Mouse (Mus musculus): ENCODE measurements around the gene Gm20388.
A peak's percentile ranks its signal among the peaks of the same experiment; 100 is the strongest.

Gene Gm20388

GRCm38 (mm10) chr8:122058951-122059350 is 2148.3 kb downstream of the Gm20388 start:
- no peak for DNase-seq (ENCODE audit: low spot score)

- no peak for DNase-seq (ENCODE audit: low spot score)
Measured at GRCm38 (mm10) chr8:122062508-122063223, 2152.0 kb downstream of the Gm20388 start.

GRCm38 (mm10) chr8:122064353-122064752 is 2153.7 kb downstream of the Gm20388 start:
- peak; percentile 35 for DNase-seq (ENCODE audit: low spot score)

GRCm38 (mm10) chr8:122067783-122068505 is 2157.3 kb downstream of the Gm20388 start:
- DNase-seq (ENCODE audit: low spot score) = no peak

- no peak for DNase-seq (ENCODE audit: low spot score)
Measured at GRCm38 (mm10) chr8:122068609-122069008, 2158.0 kb downstream of the Gm20388 start.

GRCm38 (mm10) chr8:122069281-122069680 is 2158.6 kb downstream of the Gm20388 start:
- DNase-seq (ENCODE audit: low spot score) = no peak

GRCm38 (mm10) chr8:122071193-122071592 is 2160.6 kb downstream of the Gm20388 start:
- no peak for DNase-seq (ENCODE audit: low spot score)

GRCm38 (mm10) chr8:122073964-122074363 is 2163.3 kb downstream of the Gm20388 start:
- DNase-seq (ENCODE audit: low spot score) = no peak

GRCm38 (mm10) chr8:122074442-122074841 is 2163.8 kb downstream of the Gm20388 start:
- peak; percentile 23 for DNase-seq (ENCODE audit: low spot score)

GRCm38 (mm10) chr8:122074977-122075376 is 2164.3 kb downstream of the Gm20388 start:
- no peak for DNase-seq (ENCODE audit: low spot score)

GRCm38 (mm10) chr8:122076183-122076842 is 2165.7 kb downstream of the Gm20388 start:
- DNase-seq (ENCODE audit: low spot score) = peak; percentile 58

GRCm38 (mm10) chr8:122078321-122078720 is 2167.7 kb downstream of the Gm20388 start:
- DNase-seq (ENCODE audit: low spot score) = no peak

- DNase-seq (ENCODE audit: low spot score) = no peak
Measured at GRCm38 (mm10) chr8:122079093-122079492, 2168.5 kb downstream of the Gm20388 start.

- DNase-seq (ENCODE audit: low spot score) = no peak
Measured at GRCm38 (mm10) chr8:122080347-122080746, 2169.7 kb downstream of the Gm20388 start.

- DNase-seq (ENCODE audit: low spot score) = no peak
Measured at GRCm38 (mm10) chr8:122083401-122083800, 2172.8 kb downstream of the Gm20388 start.

GRCm38 (mm10) chr8:122084145-122084544 is 2173.5 kb downstream of the Gm20388 start:
- DNase-seq (ENCODE audit: low spot score) = peak; percentile 75

GRCm38 (mm10) chr8:122084726-122085410 is 2174.2 kb downstream of the Gm20388 start:
- no peak for DNase-seq (ENCODE audit: low spot score)

GRCm38 (mm10) chr8:122086064-122086463 is 2175.4 kb downstream of the Gm20388 start:
- no peak for DNase-seq (ENCODE audit: low spot score)

- no peak for DNase-seq (ENCODE audit: low spot score)
Measured at GRCm38 (mm10) chr8:122088631-122089030, 2178.0 kb downstream of the Gm20388 start.

- no peak for DNase-seq (ENCODE audit: low spot score)
Measured at GRCm38 (mm10) chr8:122089186-122089700, 2178.6 kb downstream of the Gm20388 start.

GRCm38 (mm10) chr8:122092476-122092875 is 2181.8 kb downstream of the Gm20388 start:
- no peak for DNase-seq (ENCODE audit: low spot score)

GRCm38 (mm10) chr8:122098766-122099165 is 2188.1 kb downstream of the Gm20388 start:
- DNase-seq (ENCODE audit: low spot score) = no peak
